Mouse (Mus musculus) heart, embryonic 10.5 days (tissue): ENCODE results near the gene Eif4e1b. TPM values are rescaled to one million over a fixed set of nuclear protein-coding genes. Genes with fewer than 3 reads are reported as not detected.

ENCODE experiments used
- DNase-seq: peaks from one replicate; pipeline ENCODE4 v3.0.0-alpha.2; 2017; ENCODE audit warnings: low spot score
- H3K27ac ChIP-seq: fragments of 300-500 bp; sonication (generic); 2 replicates; pipeline ENCODE4 v1.5.1; 2016; ENCODE audit warnings: mild to moderate bottlenecking
- H3K27me3 ChIP-seq: fragments of 300-500 bp; sonication (generic); 2 replicates; pipeline ENCODE4 v1.6.1; 2016; ENCODE audit warnings: mild to moderate bottlenecking; ENCODE audit not compliant: poor library complexity, insufficient read depth, severe bottlenecking
- H3K36me3 ChIP-seq: fragments of 300-500 bp; sonication (generic); 2 replicates; pipeline ENCODE4 v1.6.1; 2016; ENCODE audit warnings: mild to moderate bottlenecking, moderate library complexity
- H3K4me1 ChIP-seq: fragments of 300-500 bp; sonication (generic); 2 replicates; pipeline ENCODE4 v1.6.1; 2016; ENCODE audit warnings: mild to moderate bottlenecking
- H3K4me3 ChIP-seq: fragments of 300-500 bp; sonication (generic); 2 replicates; pipeline ENCODE4 v1.5.1; 2016; ENCODE audit warnings: mild to moderate bottlenecking, moderate library complexity
- H3K9me3 ChIP-seq: fragments of 300-500 bp; sonication (generic); 2 replicates; pipeline ENCODE4 v1.6.1; 2016; ENCODE audit warnings: mild to moderate bottlenecking, moderate library complexity
- WGBS: fragments of 180-500 bp; shearing (Covaris S2); methylation state at CpG from one replicate; pipeline ENCODE4 v1.1.7; 2016; 5-methylcytosine and 5-hydroxymethylcytosine counted together
- polyA plus RNA-seq: library from polyadenylated mRNA; unstranded; fragments of >200 nt; fragmentation: Nextera tagmentation; extraction: Ambion mirVana; gene quantifications from 2 replicates; pipeline ENCODE4 v1.2.1, GENCODE M21; 2016

The Eif4e1b gene
- polyA plus RNA-seq, 1 experiment from 2014 or later, result not detected

DNA sequence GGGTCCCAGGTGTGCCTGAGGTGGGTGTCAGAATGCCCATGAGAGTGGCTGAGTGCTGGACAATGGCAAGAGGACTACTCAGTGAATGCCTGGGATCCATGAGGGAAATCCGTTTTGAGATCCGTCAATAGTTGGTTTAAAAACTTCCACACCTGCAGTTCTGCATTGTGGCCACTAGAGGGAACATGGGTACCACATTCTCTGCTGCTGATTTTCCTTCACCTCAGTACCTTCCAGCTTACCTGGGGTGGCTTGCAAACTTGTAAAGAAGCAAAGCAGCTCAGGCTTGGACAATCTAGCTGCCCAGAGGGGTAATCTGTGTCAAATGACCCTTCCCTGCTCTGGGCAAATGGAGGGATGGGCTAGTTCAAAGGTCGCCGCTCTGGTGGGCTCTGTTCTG lies 13.6 kb downstream of the Eif4e1b start:
- H3K27me3 ChIP-seq, result peaks cover 56% of the 10 kb centered on the region
- no peak for DNase-seq
- 44% methylated on average over 4 of the region's 4 CpGs for WGBS
- no peaks in the 10 kb centered on the region for H3K36me3 ChIP-seq
- H3K27ac ChIP-seq, result no peak overlapping the region
- H3K9me3 ChIP-seq, result no peaks in the 10 kb centered on the region
- H3K4me3 ChIP-seq, result no peak overlapping the region
- H3K4me1 ChIP-seq, result peaks cover 7% of the 10 kb centered on the region

DNA sequence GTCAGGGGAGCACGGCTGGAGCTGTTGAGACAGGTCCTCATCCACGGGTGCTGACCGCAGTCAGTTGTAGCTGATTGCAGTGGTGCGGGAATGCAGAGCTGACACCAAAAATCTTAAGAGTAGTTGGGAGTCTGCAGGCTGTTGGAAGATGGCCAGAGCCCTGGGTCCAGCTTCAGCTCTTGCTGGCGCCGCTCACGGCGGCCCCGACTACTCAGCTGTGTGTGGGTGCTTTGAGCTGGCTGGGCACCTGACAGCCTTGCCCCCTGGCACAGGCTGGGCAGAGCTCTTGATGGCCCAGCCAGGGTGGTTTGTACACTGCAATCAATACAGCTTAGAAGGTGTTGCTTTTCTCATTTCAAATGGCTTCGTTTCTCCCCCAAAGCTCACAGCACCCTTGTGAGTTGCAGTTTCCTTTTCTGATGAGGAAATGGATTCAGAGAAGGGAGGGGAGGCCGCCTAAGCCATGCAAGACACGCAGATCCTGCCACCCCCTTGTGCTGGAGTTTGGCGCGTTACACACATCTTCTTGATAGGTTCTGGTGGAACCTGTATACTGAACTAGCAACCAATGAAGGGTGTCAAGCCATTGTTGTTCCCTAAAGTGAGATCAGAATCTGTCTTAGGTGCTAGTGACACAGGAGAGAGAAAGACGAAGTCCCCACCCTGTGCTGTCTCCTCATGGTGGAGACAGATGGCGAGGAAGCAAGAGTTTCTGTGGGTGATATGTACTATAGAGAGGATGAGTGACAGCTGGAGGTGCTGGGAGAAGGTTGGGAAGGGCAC lies 14.3 kb downstream of the Eif4e1b start:
- H3K27me3 ChIP-seq, result peaks cover 49% of the 10 kb centered on the region
- 71% methylated on average over 16 of the region's 16 CpGs for WGBS

DNA sequence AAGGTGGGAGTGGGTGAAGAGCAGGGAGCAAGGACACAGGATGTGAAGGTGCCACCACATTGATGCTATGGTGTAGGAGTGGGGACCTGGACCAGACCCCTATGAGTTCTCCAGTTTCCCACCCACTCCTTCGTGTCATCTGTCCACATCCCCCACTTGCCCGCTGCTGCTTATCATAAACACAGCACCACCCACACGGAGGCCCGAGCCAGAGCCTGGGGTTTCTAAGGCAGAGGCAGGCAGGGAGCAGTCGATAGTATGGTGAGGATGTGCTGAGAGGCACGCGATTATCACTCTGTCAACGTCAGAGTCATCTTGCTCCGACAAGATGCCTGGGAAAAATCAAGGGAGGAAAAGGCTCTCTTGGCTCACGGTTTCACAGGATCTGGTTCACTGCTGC lies 14.9 kb downstream of the Eif4e1b start:
- H3K27ac ChIP-seq, result no peak overlapping the region
- no peak overlapping the region for H3K4me3 ChIP-seq
- H3K9me3 ChIP-seq, result no peaks in the 10 kb centered on the region
- H3K36me3 ChIP-seq, result no peaks in the 10 kb centered on the region
- no peaks in the 10 kb centered on the region for H3K4me1 ChIP-seq
- peaks cover 44% of the 10 kb centered on the region for H3K27me3 ChIP-seq
- WGBS, result 49% methylated on average over 10 of the region's 10 CpGs
- no peak for DNase-seq

More for the DNA sequence above, 14.3 kb downstream of the Eif4e1b start:
- DNase-seq, result no peak
- no peaks in the 10 kb centered on the region for H3K9me3 ChIP-seq
- no peak overlapping the region for H3K27ac ChIP-seq
- H3K4me1 ChIP-seq, result no peaks in the 10 kb centered on the region
- no peaks in the 10 kb centered on the region for H3K36me3 ChIP-seq
- H3K4me3 ChIP-seq, result no peak overlapping the region

DNA sequence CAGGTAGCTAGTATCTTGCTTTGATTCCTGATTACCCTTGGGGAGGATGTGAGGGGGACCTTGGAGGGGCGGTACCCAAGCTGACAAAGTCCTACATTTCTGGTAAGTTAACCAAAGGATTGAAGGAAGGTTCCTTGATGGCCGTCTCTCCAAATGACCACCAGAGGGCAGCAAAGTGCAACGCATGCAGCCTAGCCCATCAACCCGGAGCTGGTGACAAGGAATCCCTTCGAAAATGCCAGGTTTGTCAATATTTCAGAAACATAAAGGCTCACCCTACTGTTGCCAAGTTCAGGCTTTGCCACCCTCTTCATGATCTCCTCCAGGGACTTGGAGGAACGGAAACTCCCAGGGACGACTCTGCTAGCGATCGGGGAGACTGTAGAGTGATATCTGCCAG lies 15.9 kb downstream of the Eif4e1b start:
- no peaks in the 10 kb centered on the region for H3K9me3 ChIP-seq
- peaks cover 44% of the 10 kb centered on the region for H3K27me3 ChIP-seq
- WGBS, result 15% methylated on average over 9 of the region's 9 CpGs
- no peaks in the 10 kb centered on the region for H3K4me1 ChIP-seq
- no peak overlapping the region for H3K27ac ChIP-seq
- no peak for DNase-seq
- peak overlapping the region; percentile 31; the same call in 1 of the 2 replicates for H3K4me3 ChIP-seq
- no peaks in the 10 kb centered on the region for H3K36me3 ChIP-seq

DNA sequence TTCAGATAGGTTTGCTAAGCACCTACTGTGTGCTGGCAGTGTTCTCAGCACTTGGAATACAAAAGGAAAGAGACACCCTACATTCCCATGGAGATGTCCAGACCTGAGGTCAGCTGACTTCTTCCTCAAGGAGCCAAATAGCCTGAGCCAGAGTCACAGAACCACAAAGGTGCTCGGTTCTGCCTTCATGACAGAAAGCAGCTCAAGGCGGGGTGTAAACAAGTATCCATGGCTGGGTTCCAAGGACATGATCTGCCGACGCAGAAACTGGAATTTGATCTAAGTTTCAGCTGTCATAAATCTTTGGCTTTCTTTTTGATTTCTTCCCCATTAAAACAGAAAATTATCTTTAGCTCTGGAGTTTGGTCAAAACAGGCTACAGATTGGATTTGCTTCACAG lies 16.4 kb downstream of the Eif4e1b start:
- Histone ChIP-seq H3K27me3 (peaks cover 45% of the 10 kb centered on the region), H3K4me3 (peak overlapping the region; percentile 31; the same call in 1 of the 2 replicates), H3K9me3 (no peaks in the 10 kb centered on the region), H3K36me3 (no peaks in the 10 kb centered on the region), H3K27ac (no peak overlapping the region), H3K4me1 (no peaks in the 10 kb centered on the region)
- no peak for DNase-seq
- WGBS, result 75% methylated on average over 4 of the region's 4 CpGs

DNA sequence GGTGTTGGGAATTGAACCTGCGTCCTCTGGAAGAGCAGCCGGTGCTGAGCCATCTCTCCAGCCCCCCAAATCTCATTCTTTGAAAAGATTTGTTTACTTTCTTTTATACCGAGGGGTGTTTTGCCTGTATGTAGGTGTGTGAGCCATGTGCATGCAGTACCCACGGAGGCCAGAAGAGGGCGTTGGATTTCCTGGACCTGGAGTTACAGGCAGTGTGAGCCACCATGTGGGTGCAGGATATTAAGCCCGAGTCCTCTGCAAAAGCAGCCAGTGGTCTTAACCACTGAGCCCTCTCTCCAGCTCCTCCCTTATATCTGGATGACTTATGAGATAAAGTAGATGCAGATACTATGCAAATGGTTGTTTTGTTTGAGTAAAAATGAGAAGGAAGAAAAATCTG lies 19.2 kb downstream of the Eif4e1b start:
- Histone ChIP-seq H3K36me3 (no peaks in the 10 kb centered on the region), H3K4me3 (no peak overlapping the region), H3K27ac (no peak overlapping the region), H3K27me3 (peaks cover 57% of the 10 kb centered on the region), H3K4me1 (no peaks in the 10 kb centered on the region), H3K9me3 (no peaks in the 10 kb centered on the region)
- WGBS, result 78% methylated on average over 6 of the region's 6 CpGs
- no peak for DNase-seq

DNA sequence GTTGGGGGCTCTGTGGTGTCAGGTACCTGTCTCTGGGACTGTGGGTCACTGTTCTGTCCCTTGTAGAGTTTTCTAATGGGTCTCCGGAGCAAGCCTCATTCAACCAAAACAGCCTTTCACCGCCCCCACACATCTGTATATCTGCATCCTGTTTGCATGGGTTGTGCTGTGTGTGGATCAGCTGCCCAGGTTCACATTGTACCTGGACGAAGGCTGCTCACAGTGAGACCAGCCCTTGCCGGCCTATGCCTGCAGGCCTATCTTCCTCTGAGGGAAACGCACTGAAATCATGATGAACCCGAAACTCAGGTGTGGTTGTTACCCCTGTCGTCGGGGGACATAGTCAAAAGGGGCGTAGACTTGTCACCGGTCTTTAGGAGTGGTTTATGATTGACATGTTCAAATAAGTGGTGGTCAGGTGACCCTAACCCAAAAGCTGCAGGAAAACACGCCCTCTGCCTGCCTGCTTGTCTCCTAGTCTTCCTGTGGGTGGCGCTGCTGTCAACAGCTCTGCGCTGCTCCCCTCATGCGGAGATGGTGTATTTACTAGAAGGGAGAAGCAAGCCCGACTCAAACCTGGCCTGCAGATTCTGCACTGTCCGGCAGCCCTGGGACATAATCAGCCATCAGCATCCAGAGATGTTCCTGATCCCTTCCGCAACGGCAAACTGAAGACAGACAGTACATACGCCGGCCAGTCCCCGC lies 21.5 kb downstream of the Eif4e1b start:
- H3K4me3 ChIP-seq, result no peak overlapping the region
- no peak for DNase-seq
- H3K27ac ChIP-seq, result no peak overlapping the region
- H3K36me3 ChIP-seq, result no peaks in the 10 kb centered on the region
- 39% methylated on average over 21 of the region's 21 CpGs for WGBS
- H3K9me3 ChIP-seq, result no peaks in the 10 kb centered on the region
- peaks cover 50% of the 10 kb centered on the region for H3K27me3 ChIP-seq
- no peaks in the 10 kb centered on the region for H3K4me1 ChIP-seq

DNA sequence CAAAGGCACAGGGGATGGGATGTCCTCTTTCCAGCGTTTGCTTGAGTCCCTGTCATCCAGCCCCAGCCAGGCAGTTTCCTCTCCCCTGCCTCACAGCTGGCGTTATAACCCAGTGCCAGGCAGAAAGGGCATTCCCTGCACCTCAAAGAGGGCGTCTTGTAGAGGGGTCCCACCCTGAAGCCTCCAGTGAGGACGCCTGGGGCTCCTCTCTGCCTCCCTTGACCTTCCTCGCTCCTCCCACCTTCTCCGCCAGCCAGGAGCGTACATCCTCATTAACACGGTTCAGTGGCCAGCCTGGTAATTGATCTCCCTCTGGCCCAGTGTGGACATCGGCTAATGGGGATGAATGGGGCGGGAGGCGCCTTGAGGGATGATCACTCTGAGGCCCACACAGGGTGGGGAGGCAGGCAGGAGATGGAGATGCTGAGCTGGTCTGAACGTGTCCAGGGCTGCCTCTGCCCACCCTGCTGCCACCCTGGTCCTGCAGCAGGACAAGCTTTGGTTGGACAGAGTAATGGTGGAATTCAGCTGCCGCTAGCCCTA lies 22.7 kb downstream of the Eif4e1b start:
- Histone ChIP-seq H3K9me3 (no peaks in the 10 kb centered on the region), H3K36me3 (no peaks in the 10 kb centered on the region), H3K4me3 (no peak overlapping the region), H3K27me3 (peaks cover 50% of the 10 kb centered on the region), H3K27ac (no peak overlapping the region), H3K4me1 (no peaks in the 10 kb centered on the region)
- DNase-seq, result no peak
- WGBS, result 55% methylated on average over 13 of the region's 13 CpGs

DNA sequence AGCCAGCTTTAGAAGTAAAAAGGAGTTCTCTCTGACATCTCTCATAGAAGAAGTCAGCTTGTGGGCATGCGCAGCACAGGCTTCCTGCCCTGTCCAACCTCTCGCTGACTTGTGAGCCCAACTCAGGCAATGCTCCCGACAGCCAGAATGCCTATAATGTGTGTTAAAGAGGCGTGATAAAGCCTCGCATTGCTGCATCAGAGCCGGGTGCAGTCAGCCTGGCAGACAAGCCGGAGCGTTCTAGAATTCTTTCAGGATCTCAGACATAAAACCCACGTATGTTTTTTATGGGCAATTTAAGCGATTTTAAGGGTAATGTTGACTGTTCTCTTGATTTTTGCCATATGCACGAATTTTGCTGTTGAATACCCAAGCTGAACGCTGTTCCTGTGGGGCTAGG lies 24.3 kb downstream of the Eif4e1b start:
- no peak for DNase-seq
- no peak overlapping the region for H3K27ac ChIP-seq
- H3K27me3 ChIP-seq, result peaks cover 50% of the 10 kb centered on the region
- 70% methylated on average over 12 of the region's 12 CpGs for WGBS
- H3K4me1 ChIP-seq, result no peaks in the 10 kb centered on the region
- H3K4me3 ChIP-seq, result no peak overlapping the region
- no peaks in the 10 kb centered on the region for H3K36me3 ChIP-seq
- no peaks in the 10 kb centered on the region for H3K9me3 ChIP-seq

DNA sequence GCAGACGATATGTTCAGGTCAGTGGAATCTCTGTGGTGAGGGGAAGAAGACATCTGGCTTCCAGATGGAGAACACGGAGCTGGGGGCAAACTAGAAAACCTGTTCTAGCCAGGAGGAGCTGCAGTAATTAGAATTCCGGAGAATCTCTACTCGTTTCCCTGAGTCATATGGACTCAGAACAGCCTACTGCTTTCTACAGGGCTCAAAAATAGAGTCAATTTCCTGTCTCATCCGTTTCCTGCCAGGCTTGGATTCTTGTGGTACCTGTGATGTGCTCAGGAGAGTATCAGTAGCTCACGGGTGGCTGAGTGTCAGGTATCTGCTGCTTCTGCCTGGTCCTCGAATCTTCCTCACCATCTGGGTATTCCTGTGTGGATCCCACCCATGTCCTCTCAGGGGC lies 27.7 kb downstream of the Eif4e1b start:
- no peak for DNase-seq
- 60% methylated on average over 7 of the region's 7 CpGs for WGBS
- Histone ChIP-seq H3K4me3 (no peak overlapping the region), H3K27me3 (peaks cover 23% of the 10 kb centered on the region), H3K4me1 (no peaks in the 10 kb centered on the region), H3K27ac (no peak overlapping the region), H3K36me3 (no peaks in the 10 kb centered on the region), H3K9me3 (no peaks in the 10 kb centered on the region)

DNA sequence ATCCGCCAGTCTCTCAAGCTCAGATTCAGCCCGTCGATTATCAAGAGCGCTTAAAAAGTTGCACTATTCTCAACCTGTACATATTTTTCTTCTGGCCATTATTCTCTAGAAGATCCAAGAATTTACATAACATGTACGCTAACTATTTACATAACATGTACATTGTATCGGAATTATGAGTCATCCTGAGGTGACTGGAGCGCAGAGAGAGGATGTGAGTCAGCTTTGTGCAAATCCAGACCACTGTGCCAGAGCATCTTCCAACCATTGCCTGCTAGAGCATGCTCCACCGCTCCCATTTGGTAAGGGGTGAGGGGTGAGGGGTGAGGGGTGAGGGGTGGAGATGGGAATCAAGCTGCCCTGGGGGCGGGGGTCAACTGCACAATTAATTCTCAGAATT lies 29.6 kb downstream of the Eif4e1b start:
- WGBS, result 83% methylated on average over 9 of the region's 9 CpGs
- no peak for DNase-seq
- no peaks in the 10 kb centered on the region for H3K36me3 ChIP-seq
- no peaks in the 10 kb centered on the region for H3K9me3 ChIP-seq
- H3K4me3 ChIP-seq, result no peak overlapping the region
- 0 out of 2 replicates have a peak, but pooled peaks cover 6% of the 10 kb centered on the region for H3K4me1 ChIP-seq
- peaks cover 20% of the 10 kb centered on the region; the same call in 1 of the 2 replicates for H3K27me3 ChIP-seq
- no peak overlapping the region for H3K27ac ChIP-seq

DNA sequence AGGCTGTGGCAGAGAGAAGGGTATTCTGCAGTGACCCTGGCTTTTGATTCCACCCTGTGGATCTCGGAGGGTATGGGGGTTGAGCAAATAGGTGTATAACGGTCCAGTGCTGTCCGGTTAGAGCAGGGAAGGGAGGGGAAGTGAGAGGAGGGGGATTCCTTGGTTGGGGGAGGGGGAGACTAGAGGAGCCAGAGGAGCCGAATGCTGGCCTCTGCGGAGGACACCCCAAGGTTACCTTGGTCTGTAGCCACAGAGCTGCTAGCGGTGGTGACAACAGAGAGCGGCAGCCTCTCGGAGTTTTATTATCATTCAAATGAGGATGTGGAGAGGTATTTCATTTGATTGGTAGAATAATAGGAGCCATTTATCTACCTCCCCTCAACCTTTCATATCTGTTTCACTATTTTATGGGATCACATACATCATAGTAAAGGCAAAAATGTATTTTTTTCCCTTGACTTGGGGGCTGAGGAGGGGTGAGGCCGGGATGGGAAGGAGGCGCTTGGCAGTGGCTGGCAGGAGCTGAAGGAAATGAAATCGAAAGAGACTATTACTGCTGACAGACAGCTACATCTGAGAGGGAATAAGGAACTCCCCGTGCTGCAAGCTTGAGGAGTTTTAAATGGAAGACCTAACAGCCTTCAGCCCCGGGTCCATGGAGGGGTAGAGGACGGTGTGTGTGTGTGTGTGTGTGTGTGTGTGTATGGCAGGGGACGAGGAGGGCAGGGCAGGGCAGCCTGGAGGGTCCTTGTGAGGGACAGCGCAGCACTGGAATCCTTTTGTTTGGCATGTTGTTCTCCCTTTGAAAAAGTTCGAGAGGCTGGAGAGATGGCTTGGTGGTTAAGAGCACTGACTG lies 34.8 kb downstream of the Eif4e1b start:
- no peak for DNase-seq
- Histone ChIP-seq H3K36me3 (no peaks in the 10 kb centered on the region), H3K27ac (no peak overlapping the region), H3K9me3 (no peaks in the 10 kb centered on the region), H3K4me1 (0 out of 2 replicates have a peak, but pooled peaks cover 7% of the 10 kb centered on the region), H3K27me3 (peaks cover 40% of the 10 kb centered on the region), H3K4me3 (no peak overlapping the region)
- WGBS, result 26% methylated on average over 17 of the region's 17 CpGs
